Mouse (Mus musculus): Measurements from ENCODE around the gene Naa11. TPM values are rescaled to one million over a fixed set of nuclear protein-coding genes. Genes with fewer than 3 reads are reported as not detected.
A peak's percentile ranks its signal among the peaks of the same experiment; 100 is the strongest.

The Naa11 gene
- polyA plus RNA-seq, 1 experiment: 0.02 TPM

DNA sequence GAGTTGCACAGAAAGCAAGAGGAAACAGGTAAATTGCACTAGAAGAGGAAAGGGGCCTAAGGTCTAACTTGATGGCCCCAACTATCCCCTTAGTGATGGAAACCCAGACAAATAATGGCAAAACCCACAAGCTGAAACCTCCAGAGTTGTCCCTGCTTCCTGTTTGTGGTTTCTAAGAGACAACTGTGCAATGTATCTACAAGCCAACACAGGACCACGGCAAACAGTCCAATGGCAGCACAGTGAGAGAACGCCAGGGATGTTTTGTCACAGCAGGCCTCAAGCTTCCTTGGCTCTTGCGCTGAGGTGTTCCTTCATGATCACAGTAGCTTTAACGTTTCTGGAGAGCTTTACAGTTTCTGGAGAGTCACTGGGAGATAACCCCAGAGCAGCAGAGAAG, 7.8 kb downstream of the Naa11 start:
- Histone ChIP-seq H3ac (ENCODE audit: control insufficient read depth, insufficient read length, low read depth) (no peak overlapping the region), H3K4me3 (ENCODE audit: insufficient read depth, poor library complexity, severe bottlenecking) (no peak overlapping the region), H3K36me3 (ENCODE audit: control insufficient read depth, insufficient read depth) (no peaks in the 10 kb centered on the region), H3K79me3 (ENCODE audit: low read depth) (no peaks in the 10 kb centered on the region), H3K79me2 (ENCODE audit: control insufficient read depth, insufficient read depth) (no peaks in the 10 kb centered on the region), H3K27me3 (ENCODE audit: control insufficient read depth, insufficient read depth, insufficient read length) (no peaks in the 10 kb centered on the region)
- TF ChIP-seq FOSL1 (IDR thresholded peaks at IDR 0.05; ENCODE audit: insufficient read depth, low read length, poor library complexity, severe bottlenecking): no peak

DNA sequence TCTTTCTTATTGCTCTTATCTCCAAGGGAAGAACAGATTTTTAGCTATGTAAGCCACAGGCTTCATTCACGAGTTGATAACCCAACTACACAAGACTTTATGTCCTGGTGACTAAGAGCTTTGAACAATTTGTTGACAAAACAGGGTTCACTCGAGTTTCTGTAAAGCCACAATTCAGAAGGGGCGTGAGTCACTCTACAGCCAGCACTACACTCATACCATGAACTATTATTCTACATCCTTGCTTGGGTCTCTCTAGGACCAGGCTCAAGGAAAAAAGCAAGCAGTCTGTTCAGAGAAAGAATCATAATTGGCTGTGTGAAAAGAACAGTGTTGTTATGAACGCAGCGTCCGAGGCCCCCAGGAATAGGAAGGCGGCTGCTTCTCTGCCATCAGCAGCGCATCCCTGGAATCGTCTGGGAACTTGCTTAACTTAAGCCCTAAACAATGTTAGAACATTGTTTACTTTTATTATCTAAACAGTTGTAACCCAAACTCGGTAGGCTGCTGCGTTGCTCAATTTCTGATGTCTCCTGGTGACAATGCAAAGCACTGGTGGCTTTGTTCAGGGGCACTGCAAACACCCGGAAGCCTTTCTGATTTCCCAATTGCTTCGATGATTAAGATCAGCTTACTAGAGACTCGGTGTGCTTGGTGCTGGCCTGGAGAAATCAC, 9.5 kb downstream of the Naa11 start:
- no peaks in the 10 kb centered on the region for H3K79me3 ChIP-seq (ENCODE audit: low read depth)
- H3K4me3 ChIP-seq (ENCODE audit: insufficient read depth, poor library complexity, severe bottlenecking): peak overlapping the region; percentile 16
- no peaks in the 10 kb centered on the region for H3K27me3 ChIP-seq (ENCODE audit: control insufficient read depth, insufficient read depth, insufficient read length)
- H3K79me2 ChIP-seq (ENCODE audit: control insufficient read depth, insufficient read depth): no peaks in the 10 kb centered on the region
- no peaks in the 10 kb centered on the region for H3K36me3 ChIP-seq (ENCODE audit: control insufficient read depth, insufficient read depth)
- peak overlapping the region; percentile 63 for H3ac ChIP-seq (ENCODE audit: control insufficient read depth, insufficient read length, low read depth)
- TF ChIP-seq CTCF (IDR thresholded peaks at IDR 0.05; ENCODE audit: control insufficient read depth, insufficient read depth, insufficient read length) (no peak), FOSL1 (IDR thresholded peaks at IDR 0.05; ENCODE audit: insufficient read depth, low read length, poor library complexity, severe bottlenecking) (peak; percentile 85), MYOD1 (IDR thresholded peaks at IDR 0.05; ENCODE audit: control insufficient read depth, insufficient read length, low read depth) (peak; percentile 16)

DNA sequence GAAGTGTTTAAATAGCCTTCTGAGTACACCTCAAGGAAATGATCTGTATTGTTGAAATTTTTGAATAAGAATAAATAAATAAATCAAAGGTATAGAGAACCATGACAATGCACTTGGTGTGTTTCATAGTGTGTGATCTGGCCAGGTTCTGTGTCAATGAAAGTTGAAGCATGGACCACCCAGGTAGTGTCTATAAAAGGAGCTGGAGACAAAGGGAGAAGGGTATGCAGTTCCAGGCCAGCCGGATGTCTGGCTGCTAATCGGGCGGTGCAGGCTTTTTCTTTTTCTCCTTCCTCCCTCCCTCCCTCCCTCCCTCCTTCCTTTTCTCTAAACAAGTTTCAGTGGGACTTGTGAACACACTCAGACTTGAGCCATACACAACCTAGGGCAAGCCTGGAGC, 12.2 kb downstream of the Naa11 start:
- Histone ChIP-seq H3K27me3 (ENCODE audit: control insufficient read depth, insufficient read depth, insufficient read length) (no peaks in the 10 kb centered on the region), H3K4me3 (ENCODE audit: insufficient read depth, poor library complexity, severe bottlenecking) (no peak overlapping the region), H3K79me3 (ENCODE audit: low read depth) (no peaks in the 10 kb centered on the region), H3K79me2 (ENCODE audit: control insufficient read depth, insufficient read depth) (no peaks in the 10 kb centered on the region), H3ac (ENCODE audit: control insufficient read depth, insufficient read length, low read depth) (no peak overlapping the region), H3K36me3 (ENCODE audit: control insufficient read depth, insufficient read depth) (no peaks in the 10 kb centered on the region)
- TF ChIP-seq FOSL1 (IDR thresholded peaks at IDR 0.05; ENCODE audit: insufficient read depth, low read length, poor library complexity, severe bottlenecking) (no peak), MYOG (IDR thresholded peaks at IDR 0.05; ENCODE audit: control insufficient read depth, extremely low read depth, insufficient read length) (no peak), USF1 (IDR thresholded peaks at IDR 0.05; ENCODE audit: low read depth) (no peak)

DNA sequence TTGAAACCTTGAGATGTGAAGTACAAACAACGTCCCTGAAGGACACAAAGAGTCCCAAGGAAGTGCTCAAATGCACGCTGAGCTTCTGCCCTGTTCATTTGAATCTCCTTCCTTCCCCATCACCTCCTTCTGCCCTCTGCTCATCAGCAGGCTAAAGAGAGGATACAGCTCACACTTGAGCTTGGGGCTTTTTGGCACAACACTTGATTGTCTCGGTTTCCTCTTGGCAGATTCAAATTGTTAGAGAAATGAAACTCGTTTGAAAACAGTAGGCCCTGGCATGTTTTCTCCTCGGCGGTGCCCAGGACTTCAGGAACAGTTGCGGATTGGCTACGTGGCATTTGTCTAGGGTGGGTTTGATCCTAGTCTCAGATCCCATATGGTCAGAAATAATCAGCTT, 27.4 kb downstream of the Naa11 start:
- H3K4me3 ChIP-seq (ENCODE audit: insufficient read depth, poor library complexity, severe bottlenecking): no peak overlapping the region
- TF ChIP-seq MAX (IDR thresholded peaks at IDR 0.05) (no peak), MYOG (IDR thresholded peaks at IDR 0.05; ENCODE audit: control insufficient read depth, extremely low read depth, insufficient read length) (no peak), CEBPB (IDR thresholded peaks at IDR 0.05; ENCODE audit: low read depth) (no peak), USF1 (IDR thresholded peaks at IDR 0.05; ENCODE audit: low read depth) (no peak), FOSL1 (IDR thresholded peaks at IDR 0.05; ENCODE audit: insufficient read depth, low read length, poor library complexity, severe bottlenecking) (no peak), MYOD1 (IDR thresholded peaks at IDR 0.05; ENCODE audit: control insufficient read depth, insufficient read length, low read depth) (no peak), CTCF (IDR thresholded peaks at IDR 0.05; ENCODE audit: control insufficient read depth, insufficient read depth, insufficient read length) (no peak)
- H3K36me3 ChIP-seq (ENCODE audit: control insufficient read depth, insufficient read depth): no peaks in the 10 kb centered on the region
- H3K79me2 ChIP-seq (ENCODE audit: control insufficient read depth, insufficient read depth): no peaks in the 10 kb centered on the region
- H3K27me3 ChIP-seq (ENCODE audit: control insufficient read depth, insufficient read depth, insufficient read length): no peaks in the 10 kb centered on the region
- no peak overlapping the region for H3ac ChIP-seq (ENCODE audit: control insufficient read depth, insufficient read length, low read depth)
- H3K79me3 ChIP-seq (ENCODE audit: low read depth): no peaks in the 10 kb centered on the region

DNA sequence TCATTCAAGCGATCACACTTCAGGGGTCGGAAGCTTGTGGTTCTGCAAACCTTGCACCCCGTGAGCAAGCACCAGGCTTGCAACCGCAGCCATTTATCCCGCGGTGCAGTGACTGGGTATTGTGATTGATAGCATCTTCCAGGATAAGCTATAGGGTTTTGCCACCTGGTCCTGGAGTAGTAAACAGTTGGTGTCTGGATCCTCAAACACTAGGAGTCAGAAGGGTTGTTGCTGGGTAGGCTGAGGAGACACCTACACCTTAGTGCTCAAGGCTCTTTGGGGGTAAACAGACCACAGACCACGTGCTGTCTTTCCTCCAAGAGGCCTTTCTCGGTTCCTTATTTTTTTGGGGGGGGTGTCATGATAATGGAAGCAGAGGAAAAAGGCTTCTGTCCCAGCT, 27.9 kb downstream of the Naa11 start:
- TF ChIP-seq CEBPB (IDR thresholded peaks at IDR 0.05; ENCODE audit: low read depth): no peak
- TF ChIP-seq CTCF (IDR thresholded peaks at IDR 0.05; ENCODE audit: control insufficient read depth, insufficient read depth, insufficient read length): no peak
- no peak for TF ChIP-seq USF1 (IDR thresholded peaks at IDR 0.05; ENCODE audit: low read depth)
- TF ChIP-seq MAX (IDR thresholded peaks at IDR 0.05): no peak
- no peak for TF ChIP-seq MYOD1 (IDR thresholded peaks at IDR 0.05; ENCODE audit: control insufficient read depth, insufficient read length, low read depth)
- no peak for TF ChIP-seq FOSL1 (IDR thresholded peaks at IDR 0.05; ENCODE audit: insufficient read depth, low read length, poor library complexity, severe bottlenecking)
- TF ChIP-seq MYOG (IDR thresholded peaks at IDR 0.05; ENCODE audit: control insufficient read depth, extremely low read depth, insufficient read length): no peak
- Histone ChIP-seq H3ac (ENCODE audit: control insufficient read depth, insufficient read length, low read depth) (no peak overlapping the region), H3K27me3 (ENCODE audit: control insufficient read depth, insufficient read depth, insufficient read length) (no peaks in the 10 kb centered on the region)

DNA sequence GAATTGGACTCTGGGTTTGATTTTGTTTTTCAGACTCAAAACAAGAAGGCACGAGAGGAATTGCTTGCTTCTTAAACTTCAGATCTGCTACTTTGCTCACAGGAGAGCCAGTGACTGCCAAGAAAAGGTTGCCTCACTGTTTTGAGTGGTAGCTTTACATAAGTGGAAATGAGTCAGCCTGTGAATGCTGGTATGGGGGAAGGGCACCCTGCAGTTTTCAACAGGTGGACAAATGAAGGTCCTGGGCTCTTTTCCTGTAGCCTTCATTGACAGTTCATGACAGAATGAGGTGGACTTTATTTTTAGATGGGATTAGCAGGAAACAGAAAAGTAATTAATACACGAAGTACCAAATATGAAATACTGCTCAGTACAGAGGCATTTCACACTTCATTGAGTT, 29.6 kb downstream of the Naa11 start:
- Histone ChIP-seq H3K4me3 (ENCODE audit: insufficient read depth, poor library complexity, severe bottlenecking) (no peak overlapping the region), H3K79me2 (ENCODE audit: control insufficient read depth, insufficient read depth) (no peaks in the 10 kb centered on the region), H3K27me3 (ENCODE audit: control insufficient read depth, insufficient read depth, insufficient read length) (no peaks in the 10 kb centered on the region), H3K79me3 (ENCODE audit: low read depth) (no peaks in the 10 kb centered on the region), H3K36me3 (ENCODE audit: control insufficient read depth, insufficient read depth) (no peaks in the 10 kb centered on the region), H3ac (ENCODE audit: control insufficient read depth, insufficient read length, low read depth) (no peak overlapping the region)
- TF ChIP-seq MYOD1 (IDR thresholded peaks at IDR 0.05; ENCODE audit: control insufficient read depth, insufficient read length, low read depth) (peak; percentile 67), CTCF (IDR thresholded peaks at IDR 0.05; ENCODE audit: control insufficient read depth, insufficient read depth, insufficient read length) (no peak), USF1 (IDR thresholded peaks at IDR 0.05; ENCODE audit: low read depth) (no peak), MAX (IDR thresholded peaks at IDR 0.05) (no peak), FOSL1 (IDR thresholded peaks at IDR 0.05; ENCODE audit: insufficient read depth, low read length, poor library complexity, severe bottlenecking) (no peak), CEBPB (IDR thresholded peaks at IDR 0.05; ENCODE audit: low read depth) (peak; percentile 63), MYOG (IDR thresholded peaks at IDR 0.05; ENCODE audit: control insufficient read depth, extremely low read depth, insufficient read length) (no peak)

More for the DNA sequence above, 27.9 kb downstream of the Naa11 start:
- no peaks in the 10 kb centered on the region for H3K36me3 ChIP-seq (ENCODE audit: control insufficient read depth, insufficient read depth)
- H3K79me3 ChIP-seq (ENCODE audit: low read depth): no peaks in the 10 kb centered on the region
- H3K4me3 ChIP-seq (ENCODE audit: insufficient read depth, poor library complexity, severe bottlenecking): no peak overlapping the region
- H3K79me2 ChIP-seq (ENCODE audit: control insufficient read depth, insufficient read depth): no peaks in the 10 kb centered on the region

Measured in C2C12 (cell line).